Mouse (Mus musculus): ENCODE results near the gene Olfr91. TPM values are rescaled to one million over a fixed set of nuclear protein-coding genes. Genes with fewer than 3 reads are reported as not detected.
"Not testable (repeated sequence)": the region's sequence is repeated elsewhere in the genome, so short reads cannot be mapped to it uniquely, and the experiment has no call there.

Gene Olfr91
- polyA plus RNA-seq (2012; ENCODE audit: insufficient read depth, low replicate concordance), result not detected in 2 replicates

DNA sequence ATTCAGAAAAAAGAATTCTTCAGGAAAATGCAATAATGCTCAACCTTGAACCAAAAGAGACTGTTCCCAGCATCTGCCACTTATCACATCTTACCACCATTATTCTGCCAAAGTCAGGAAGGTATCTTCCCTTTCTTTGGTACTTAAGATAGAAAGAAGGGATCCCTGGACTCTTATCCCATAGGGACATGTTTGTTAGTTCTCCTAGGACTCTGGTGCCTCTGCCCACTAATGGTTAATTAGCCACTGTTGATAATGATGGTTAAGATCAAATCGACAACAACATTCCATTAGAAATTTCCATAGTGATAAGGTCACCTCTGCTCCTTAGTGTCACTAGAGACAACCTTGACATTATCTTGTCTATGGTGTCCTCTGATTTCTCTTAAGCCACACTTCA lies at the start of gene Olfr91:
Olfr91 (minus strand) TSS at position 101 of the 400 bp plus-strand sequence.
- TF ChIP-seq FLI1 (IDR thresholded peaks at IDR 0.05; ENCODE audit: low read length), result no peak
- no peak for TF ChIP-seq GATA1 (IDR thresholded peaks at IDR 0.05; ENCODE audit: borderline replicate concordance, low read length)
- Histone ChIP-seq H3K9me3 (no peaks in the 10 kb centered on the region), H3K27me3 (replicated peaks) (peaks cover 4% of the 10 kb centered on the region), H3K36me3 (replicated peaks; ENCODE audit: low read length) (no peaks in the 10 kb centered on the region), H3K4me3 (replicated peaks) (no peak within 1 kb of the TSS), H3K4me1 (peaks cover 2% of the 10 kb centered on the region; the same call in 1 of the 2 replicates)

GRCm38 (mm10) chr17:37131366-37131765 lies 33.3 kb upstream of the Olfr91 start:
- H3K9me3 ChIP-seq; H3K4me1 ChIP-seq; H3K36me3 ChIP-seq (replicated peaks; ENCODE audit: low read length); H3K4me3 ChIP-seq (replicated peaks); H3K27me3 ChIP-seq (replicated peaks): not testable (repeated sequence)

DNA sequence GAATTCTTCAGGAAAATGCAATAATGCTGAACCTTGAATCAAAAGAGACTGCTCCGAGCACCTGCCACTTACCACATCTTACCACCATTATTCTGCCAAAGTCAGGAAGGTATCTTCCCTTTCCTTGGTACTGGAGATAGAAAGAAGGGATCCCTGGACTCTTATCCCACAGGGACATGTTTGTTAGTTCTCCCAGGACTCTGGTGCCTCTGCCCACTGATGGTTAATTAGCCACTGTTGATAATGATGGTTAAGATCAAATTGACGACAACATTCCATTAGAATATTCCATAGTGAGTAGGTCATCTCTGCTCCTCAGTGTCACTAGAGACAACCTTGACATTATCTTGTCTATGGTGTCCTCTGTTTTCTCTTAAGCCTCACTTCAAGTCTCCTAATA lies 21.9 kb upstream of the Olfr91 start, which contains the start of gene Olfr92:
Olfr92 (minus strand) TSS at position 101 of the 400 bp plus-strand sequence.
- Histone ChIP-seq H3K4me1 (no peaks in the 10 kb centered on the region), H3K9me3 (no peaks in the 10 kb centered on the region), H3K36me3 (replicated peaks; ENCODE audit: low read length) (no peaks in the 10 kb centered on the region), H3K4me3 (replicated peaks) (no peak within 1 kb of the TSS), H3K27me3 (replicated peaks) (no peaks in the 10 kb centered on the region)
- no peak for TF ChIP-seq GATA1 (IDR thresholded peaks at IDR 0.05; ENCODE audit: borderline replicate concordance, low read length)
- TF ChIP-seq FLI1 (IDR thresholded peaks at IDR 0.05; ENCODE audit: low read length), result no peak

GRCm38 (mm10) chr17:37093289-37093688 lies 4.8 kb downstream of the Olfr91 start:
- H3K27me3 ChIP-seq (replicated peaks), result peaks cover 10% of the 10 kb centered on the region
- no peak for TF ChIP-seq FLI1 (IDR thresholded peaks at IDR 0.05; ENCODE audit: low read length)
- no peak for TF ChIP-seq GATA1 (IDR thresholded peaks at IDR 0.05; ENCODE audit: borderline replicate concordance, low read length)
- H3K36me3 ChIP-seq (replicated peaks; ENCODE audit: low read length), result no peaks in the 10 kb centered on the region
- H3K9me3 ChIP-seq, result no peaks in the 10 kb centered on the region
- peaks cover 14% of the 10 kb centered on the region for H3K4me1 ChIP-seq
- no peak overlapping the region for H3K4me3 ChIP-seq (replicated peaks)

DNA sequence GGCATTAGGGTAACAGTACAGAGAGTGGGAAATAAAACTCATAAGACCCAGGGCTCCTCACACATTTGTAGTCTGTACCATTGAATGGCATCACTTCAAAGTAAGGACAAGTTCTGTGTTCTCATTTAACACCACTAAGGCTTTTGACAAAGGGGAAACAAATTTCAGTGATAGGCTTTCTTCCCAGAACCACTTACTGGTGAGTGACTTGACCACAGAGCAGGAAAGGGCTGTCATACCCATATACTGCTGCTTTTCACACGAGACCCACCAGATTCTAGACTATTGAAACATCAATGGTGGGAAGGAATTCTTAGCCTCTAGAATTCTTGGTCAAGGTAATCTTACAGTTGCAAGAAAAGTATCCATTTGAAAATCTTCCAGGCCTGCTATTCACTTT lies 5.9 kb downstream of the Olfr91 start:
- no peak overlapping the region for H3K4me3 ChIP-seq (replicated peaks)

GRCm38 (mm10) chr17:37088399-37088798 lies 9.7 kb downstream of the Olfr91 start, which contains the start of gene Olfr90:
TSS of gene Olfr90 (minus strand) at chr17:37088499.
- Histone ChIP-seq H3K4me3 (replicated peaks) (no peak within 1 kb of the TSS), H3K27me3 (replicated peaks) (peaks cover 14% of the 10 kb centered on the region), H3K36me3 (replicated peaks; ENCODE audit: low read length) (no peaks in the 10 kb centered on the region), H3K4me1 (peaks cover 18% of the 10 kb centered on the region), H3K9me3 (no peaks in the 10 kb centered on the region)
- TF ChIP-seq GATA1 (IDR thresholded peaks at IDR 0.05; ENCODE audit: borderline replicate concordance, low read length) (no peak), FLI1 (IDR thresholded peaks at IDR 0.05; ENCODE audit: low read length) (no peak)

More for the DNA sequence above, 5.9 kb downstream of the Olfr91 start:
- H3K36me3 ChIP-seq (replicated peaks; ENCODE audit: low read length), result no peaks in the 10 kb centered on the region
- H3K4me1 ChIP-seq, result peaks cover 14% of the 10 kb centered on the region
- H3K27me3 ChIP-seq (replicated peaks), result peaks cover 11% of the 10 kb centered on the region
- H3K9me3 ChIP-seq, result no peaks in the 10 kb centered on the region
- no peak for TF ChIP-seq FLI1 (IDR thresholded peaks at IDR 0.05; ENCODE audit: low read length)
- no peak for TF ChIP-seq GATA1 (IDR thresholded peaks at IDR 0.05; ENCODE audit: borderline replicate concordance, low read length)

- Histone ChIP-seq H3K4me3 (replicated peaks) (no peak overlapping the region), H3K9me3 (no peaks in the 10 kb centered on the region), H3K36me3 (replicated peaks; ENCODE audit: low read length) (no peaks in the 10 kb centered on the region), H3K27me3 (replicated peaks) (peaks cover 11% of the 10 kb centered on the region), H3K4me1 (peaks cover 7% of the 10 kb centered on the region)
- TF ChIP-seq FLI1 (IDR thresholded peaks at IDR 0.05; ENCODE audit: low read length) (no peak), GATA1 (IDR thresholded peaks at IDR 0.05; ENCODE audit: borderline replicate concordance, low read length) (no peak)
These were observed 12.5 kb downstream of the Olfr91 start for GRCm38 (mm10) chr17:37085545-37085944.

DNA sequence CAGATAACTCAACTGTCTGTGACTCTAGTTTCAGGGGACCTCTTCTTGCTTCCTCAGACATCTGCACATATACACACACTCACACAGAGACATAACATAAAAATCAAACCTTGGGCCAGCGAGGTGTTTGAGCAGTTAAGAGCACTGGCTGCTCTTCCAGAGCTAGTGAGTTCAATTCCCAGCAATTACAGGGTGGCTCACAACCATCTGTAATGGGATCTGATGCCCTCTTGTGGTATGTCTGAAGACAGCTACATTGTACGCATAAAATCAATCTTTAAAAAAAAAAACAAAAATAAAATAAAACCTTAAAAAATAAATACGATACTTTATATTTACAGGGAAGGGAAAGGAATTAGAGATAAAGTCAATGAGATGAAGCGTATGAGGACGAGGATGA lies 13.4 kb downstream of the Olfr91 start:
- Histone ChIP-seq H3K4me3 (replicated peaks) (no peak overlapping the region), H3K9me3 (no peaks in the 10 kb centered on the region), H3K27me3 (replicated peaks) (peaks cover 11% of the 10 kb centered on the region), H3K4me1 (peaks cover 7% of the 10 kb centered on the region), H3K36me3 (replicated peaks; ENCODE audit: low read length) (no peaks in the 10 kb centered on the region)
- TF ChIP-seq GATA1 (IDR thresholded peaks at IDR 0.05; ENCODE audit: borderline replicate concordance, low read length), result no peak

DNA sequence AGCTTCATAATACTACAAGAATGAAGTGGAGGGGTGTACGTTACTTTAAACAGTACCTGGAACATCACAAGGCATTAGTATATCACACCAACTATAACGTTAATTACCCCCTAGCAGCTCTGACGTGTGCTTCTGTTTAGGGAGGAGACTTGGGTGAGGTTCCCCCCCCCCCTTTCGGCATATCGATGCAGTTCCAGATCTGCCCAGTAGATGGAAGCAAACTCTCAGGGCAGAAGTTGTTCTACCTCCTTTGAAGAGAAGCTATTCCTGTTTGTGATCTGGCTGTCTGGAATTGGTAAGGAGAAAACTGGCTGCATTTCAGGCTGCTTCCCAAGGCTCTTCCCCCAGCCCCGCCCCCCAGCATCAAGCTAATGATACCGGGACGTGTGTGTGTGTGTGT lies 14.8 kb downstream of the Olfr91 start:
- H3K27me3 ChIP-seq (replicated peaks), result peaks cover 9% of the 10 kb centered on the region

DNA sequence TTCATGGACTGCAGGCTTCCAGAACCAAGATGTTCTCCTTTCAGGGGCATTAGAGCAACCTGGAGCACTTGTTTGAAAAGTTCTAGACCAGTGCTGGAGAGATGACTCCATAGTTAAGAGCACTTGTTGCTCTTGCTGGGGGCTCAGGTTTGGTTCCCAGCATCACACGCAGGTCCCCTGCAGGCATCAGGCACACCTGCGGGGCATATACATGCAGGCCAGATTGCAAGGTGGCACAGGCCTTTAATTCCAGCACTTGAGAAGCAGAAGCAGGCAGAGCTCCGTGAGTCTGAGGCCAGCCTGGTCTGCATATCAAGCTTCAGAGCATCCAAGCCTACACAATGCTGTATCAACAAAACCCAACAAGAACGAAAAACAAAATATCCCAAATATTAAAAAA lies 16.4 kb downstream of the Olfr91 start:
- no peak overlapping the region for H3K4me3 ChIP-seq (replicated peaks)
- H3K9me3 ChIP-seq, result no peaks in the 10 kb centered on the region
- no peaks in the 10 kb centered on the region for H3K36me3 ChIP-seq (replicated peaks; ENCODE audit: low read length)
- peaks cover 8% of the 10 kb centered on the region for H3K27me3 ChIP-seq (replicated peaks)
- peaks cover 7% of the 10 kb centered on the region for H3K4me1 ChIP-seq
- no peak for TF ChIP-seq GATA1 (IDR thresholded peaks at IDR 0.05; ENCODE audit: borderline replicate concordance, low read length)

More for the DNA sequence above, 14.8 kb downstream of the Olfr91 start:
- Histone ChIP-seq H3K4me3 (replicated peaks) (no peak overlapping the region), H3K36me3 (replicated peaks; ENCODE audit: low read length) (no peaks in the 10 kb centered on the region), H3K9me3 (no peaks in the 10 kb centered on the region), H3K4me1 (peaks cover 7% of the 10 kb centered on the region)
- TF ChIP-seq GATA1 (IDR thresholded peaks at IDR 0.05; ENCODE audit: borderline replicate concordance, low read length) (no peak), FLI1 (IDR thresholded peaks at IDR 0.05; ENCODE audit: low read length) (no peak)

DNA sequence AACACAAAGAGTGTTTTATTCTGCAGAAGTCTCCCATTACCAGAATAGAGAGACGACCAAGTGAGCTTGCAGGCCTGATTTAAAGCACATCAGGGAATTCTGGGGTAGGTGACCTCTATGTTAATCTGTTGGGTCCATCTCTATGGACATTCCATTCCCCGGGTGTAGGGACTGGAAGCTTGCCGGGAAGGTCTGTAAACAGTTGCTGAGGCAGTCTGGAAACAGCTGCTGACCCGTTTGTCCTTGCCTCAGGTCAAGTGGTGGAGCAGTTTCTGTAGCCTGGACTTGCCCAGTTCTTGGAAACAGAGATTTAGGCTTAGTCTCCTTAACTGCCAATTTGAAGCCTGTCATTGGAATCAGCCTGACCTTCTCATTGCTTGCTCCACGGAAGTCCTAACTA lies 18.0 kb downstream of the Olfr91 start:
- H3K4me3 ChIP-seq (replicated peaks), result no peak overlapping the region
- no peak for TF ChIP-seq GATA1 (IDR thresholded peaks at IDR 0.05; ENCODE audit: borderline replicate concordance, low read length)
- TF ChIP-seq FLI1 (IDR thresholded peaks at IDR 0.05; ENCODE audit: low read length), result no peak
- H3K4me1 ChIP-seq, result peaks cover 3% of the 10 kb centered on the region; the same call in 1 of the 2 replicates
- H3K9me3 ChIP-seq, result no peaks in the 10 kb centered on the region
- H3K27me3 ChIP-seq (replicated peaks), result peaks cover 2% of the 10 kb centered on the region
- no peaks in the 10 kb centered on the region for H3K36me3 ChIP-seq (replicated peaks; ENCODE audit: low read length)

Measured in megakaryocyte, embryonic 14.5 days (primary cell).